Mouse (Mus musculus) stomach, embryonic 15.5 days (tissue): Measurements from ENCODE around the gene Fcrla. TPM values are rescaled to one million over a fixed set of nuclear protein-coding genes. Genes with fewer than 3 reads are reported as not detected.
"Not testable (repeated sequence)": the region's sequence is repeated elsewhere in the genome, so short reads cannot be mapped to it uniquely, and the experiment has no call there.

Experiments
- ATAC-seq: fragments of 200-750 bp; cut with Nextera tagmentation; 2 replicates; pipeline ENCODE4 v1.8.0; 2017; ENCODE audit warnings: low read depth, moderate number of reproducible peaks, moderate TSS enrichment; ENCODE audit not compliant: insufficient read depth, low FRiP score
- H3K27ac ChIP-seq: fragments of 300-500 bp; sonication (generic); 2 replicates; pipeline ENCODE4 v1.5.1; 2015; ENCODE audit warnings: mild to moderate bottlenecking, inconsistent platforms
- H3K27me3 ChIP-seq: fragments of 300-500 bp; sonication (generic); replicated peaks from 2 replicates; pipeline ENCODE4 v1.6.1; 2015; ENCODE audit warnings: inconsistent platforms
- H3K36me3 ChIP-seq: fragments of 300-500 bp; sonication (generic); 2 replicates; pipeline ENCODE4 v1.6.1; 2015; ENCODE audit warnings: inconsistent platforms
- H3K4me1 ChIP-seq: fragments of 300-500 bp; sonication (generic); 2 replicates; pipeline ENCODE4 v1.6.1; 2015; ENCODE audit warnings: inconsistent platforms
- H3K4me2 ChIP-seq: fragments of 300-500 bp; sonication (generic); 2 replicates; pipeline ENCODE4 v1.6.1; 2015; ENCODE audit warnings: mild to moderate bottlenecking, inconsistent platforms
- H3K4me3 ChIP-seq: fragments of 300-500 bp; sonication (generic); replicated peaks from 2 replicates; pipeline ENCODE4 v1.5.1; 2015; ENCODE audit warnings: inconsistent platforms
- H3K9ac ChIP-seq: fragments of 300-500 bp; sonication (generic); 2 replicates; pipeline ENCODE4 v1.6.1; 2015; ENCODE audit warnings: inconsistent platforms
- H3K9me3 ChIP-seq: fragments of 300-500 bp; sonication (generic); 2 replicates; pipeline ENCODE4 v1.6.1; 2016; ENCODE audit warnings: inconsistent platforms
- WGBS: fragments of 180-500 bp; shearing (Covaris S2); methylation state at CpG from one replicate; pipeline ENCODE4 v1.1.7; 2015; 5-methylcytosine and 5-hydroxymethylcytosine counted together
- polyA plus RNA-seq: library from polyadenylated mRNA; unstranded; fragments of >200 nt; fragmentation: Nextera tagmentation; extraction: Ambion mirVana; gene quantifications from 2 replicates; pipeline ENCODE4 v1.2.1, GENCODE M21; 2015

Fcrla gene
- polyA plus RNA-seq, 1 experiment from 2014 or later, result 0.23 TPM

DNA sequence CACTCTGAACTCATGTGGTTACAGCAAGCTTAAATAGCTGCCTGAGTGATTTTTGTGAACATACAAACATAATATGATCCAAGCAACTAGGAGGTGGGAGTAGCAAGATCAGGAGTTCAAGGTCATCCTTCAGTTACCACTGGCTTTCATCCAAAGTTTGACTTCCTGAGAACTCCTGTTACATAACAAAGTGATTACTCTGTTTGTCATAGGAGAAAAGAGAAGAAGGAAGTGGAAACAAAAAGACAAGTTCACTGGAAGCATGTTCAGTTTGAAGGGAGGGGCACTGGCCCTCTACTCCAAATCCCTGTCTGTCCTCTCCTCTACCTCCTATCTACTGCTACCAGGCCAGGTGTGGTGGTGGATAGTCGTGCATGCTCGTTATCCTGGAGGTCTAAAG lies 32.4 kb upstream of the Fcrla start:
- Histone ChIP-seq H3K36me3 (no peaks in the 10 kb centered on the region), H3K27me3 (no peaks in the 10 kb centered on the region), H3K27ac (no peak overlapping the region), H3K4me1 (peaks cover 5% of the 10 kb centered on the region; the same call in 1 of the 2 replicates), H3K4me3 (no peak overlapping the region), H3K9me3 (no peaks in the 10 kb centered on the region), H3K9ac (no peak overlapping the region), H3K4me2 (no peak overlapping the region)
- 65% methylated on average over 2 of the region's 2 CpGs for WGBS
- ATAC-seq, result no peak

DNA sequence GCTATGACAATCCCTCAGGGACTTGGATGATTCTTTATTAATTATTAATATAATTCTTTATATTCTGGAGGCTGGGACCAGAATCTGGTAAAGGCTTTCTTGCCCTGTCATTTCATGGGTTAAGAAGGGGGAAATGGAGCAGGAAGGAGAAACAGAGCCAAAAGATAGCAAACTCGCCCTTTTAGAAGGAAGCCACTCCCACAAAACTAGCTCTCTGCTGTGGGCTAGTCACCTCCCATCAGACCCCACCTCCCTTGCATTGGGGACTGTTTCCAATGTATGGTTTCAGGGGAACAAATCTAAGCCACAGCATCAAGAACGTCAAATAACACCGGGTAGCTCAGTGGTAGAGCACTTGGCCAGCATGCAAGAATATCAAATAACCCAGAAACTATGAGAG lies 30.8 kb upstream of the Fcrla start:
- Histone ChIP-seq H3K4me2 (no peak overlapping the region), H3K9me3 (no peaks in the 10 kb centered on the region), H3K27ac (no peak overlapping the region), H3K4me1 (peaks cover 2% of the 10 kb centered on the region; the same call in 1 of the 2 replicates), H3K4me3 (no peak overlapping the region), H3K27me3 (no peaks in the 10 kb centered on the region), H3K36me3 (no peaks in the 10 kb centered on the region), H3K9ac (no peak overlapping the region)
- ATAC-seq, result no peak
- 61% methylated on average over 3 of the region's 3 CpGs for WGBS

DNA sequence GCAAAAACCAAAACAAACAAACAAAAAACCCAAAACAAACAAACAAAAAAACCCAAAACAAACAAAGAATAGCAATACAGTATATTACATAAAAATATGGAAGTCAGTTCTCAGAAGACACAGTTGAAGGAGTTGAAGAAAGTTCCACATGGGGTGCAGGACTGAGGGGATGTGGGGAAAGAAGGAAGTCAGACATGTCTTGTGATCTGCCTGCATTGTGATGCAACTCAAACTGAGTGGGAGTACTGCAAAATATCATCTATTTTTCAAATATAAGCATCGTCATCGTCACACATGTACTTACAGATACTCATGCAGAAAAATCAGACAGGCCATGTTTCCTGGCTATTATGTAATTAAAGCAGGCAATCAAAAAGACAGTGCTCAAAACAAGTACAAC lies 25.8 kb upstream of the Fcrla start:
- ATAC-seq, result no peak
- no peak overlapping the region for H3K4me2 ChIP-seq
- H3K4me3 ChIP-seq, result no peak overlapping the region
- no peaks in the 10 kb centered on the region for H3K4me1 ChIP-seq
- 85% methylated on average over 2 of the region's 2 CpGs for WGBS
- H3K27ac ChIP-seq, result no peak overlapping the region
- H3K9me3 ChIP-seq, result no peaks in the 10 kb centered on the region
- no peaks in the 10 kb centered on the region for H3K27me3 ChIP-seq
- no peaks in the 10 kb centered on the region for H3K36me3 ChIP-seq
- H3K9ac ChIP-seq, result no peak overlapping the region

DNA sequence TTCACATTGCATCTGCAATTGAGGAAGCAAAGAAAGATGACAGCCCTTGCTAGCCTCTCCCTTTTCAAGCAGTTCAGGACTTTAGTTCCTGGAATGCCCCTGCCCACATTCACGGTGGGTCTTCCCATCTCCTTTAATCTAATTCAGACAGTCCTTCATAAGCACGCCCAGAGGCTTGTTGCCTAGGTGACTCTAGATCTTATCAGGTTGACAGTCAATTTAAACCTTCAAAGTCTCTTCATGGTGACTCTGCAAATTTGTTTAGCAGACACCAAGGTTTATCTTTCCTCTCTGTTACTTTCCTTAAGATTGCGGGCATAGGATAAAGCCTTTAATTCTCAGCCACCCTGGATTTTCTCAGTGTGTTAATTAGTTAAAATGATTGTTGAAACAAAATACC lies 23.4 kb upstream of the Fcrla start:
- Histone ChIP-seq H3K4me3 (no peak overlapping the region), H3K9ac (no peak overlapping the region), H3K4me2 (no peak overlapping the region), H3K27me3 (no peaks in the 10 kb centered on the region), H3K36me3 (no peaks in the 10 kb centered on the region), H3K9me3 (no peaks in the 10 kb centered on the region), H3K4me1 (no peaks in the 10 kb centered on the region), H3K27ac (no peak overlapping the region)
- no peak for ATAC-seq
- 37% methylated on average over 3 of the region's 3 CpGs for WGBS

DNA sequence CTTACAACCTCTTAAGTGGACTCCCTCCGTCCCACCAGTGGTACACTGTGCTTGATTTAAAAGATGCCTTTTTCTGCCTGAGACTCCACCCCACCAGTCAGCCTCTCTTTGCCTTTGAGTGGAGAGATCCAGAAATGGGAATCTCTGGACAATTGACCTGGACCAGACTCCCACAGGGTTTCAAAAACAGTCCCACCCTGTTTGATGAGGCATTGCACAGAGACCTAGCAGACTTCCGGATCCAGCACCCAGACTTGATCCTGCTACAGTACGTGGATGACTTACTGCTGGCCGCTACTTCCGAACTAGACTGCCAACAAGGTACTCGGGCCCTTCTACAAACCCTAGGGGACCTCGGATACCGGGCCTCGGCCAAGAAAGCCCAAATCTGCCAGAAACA lies 17.5 kb upstream of the Fcrla start:
- 96% methylated on average over 8 of the region's 9 CpGs for WGBS
- H3K4me1 ChIP-seq, H3K27ac ChIP-seq, H3K4me3 ChIP-seq, H3K9me3 ChIP-seq, ATAC-seq, H3K36me3 ChIP-seq, H3K4me2 ChIP-seq, H3K9ac ChIP-seq, H3K27me3 ChIP-seq: not testable (repeated sequence)

DNA sequence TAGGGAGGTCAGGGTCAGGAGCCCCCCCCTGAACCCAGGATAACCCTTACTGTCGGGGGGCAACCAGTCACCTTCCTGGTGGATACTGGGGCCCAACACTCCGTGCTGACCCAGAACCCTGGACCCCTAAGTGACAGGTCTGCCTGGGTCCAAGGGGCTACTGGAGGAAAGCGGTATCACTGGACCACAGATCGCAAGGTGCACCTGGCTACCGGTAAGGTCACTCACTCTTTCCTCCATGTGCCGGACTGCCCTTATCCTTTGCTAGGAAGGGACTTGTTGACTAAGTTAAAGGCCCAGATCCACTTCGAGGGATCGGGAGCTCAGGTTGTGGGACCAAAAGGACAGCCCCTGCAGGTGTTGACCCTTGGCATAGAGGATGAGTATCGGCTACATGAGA lies 16.8 kb upstream of the Fcrla start:
- 94% methylated on average over 9 of the region's 9 CpGs for WGBS

DNA sequence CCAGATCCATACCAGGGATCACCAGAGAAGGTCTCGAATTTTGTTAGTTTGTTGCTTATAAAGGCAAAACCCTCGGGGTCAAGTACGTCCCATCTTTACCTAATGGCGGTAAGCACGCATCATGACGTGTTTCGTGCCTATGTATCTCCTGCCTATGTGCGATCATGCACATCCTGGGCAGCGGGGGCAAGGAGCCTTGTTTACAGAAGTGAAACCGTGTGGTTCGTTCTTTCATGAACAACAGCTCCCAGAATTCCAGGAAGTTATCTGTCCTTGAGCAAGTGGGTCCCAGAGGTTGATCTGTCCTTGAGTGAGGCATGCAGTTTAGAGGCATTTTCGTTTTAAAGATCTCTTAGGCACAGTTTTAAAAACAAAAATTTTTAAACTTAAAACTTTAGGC lies 11.9 kb upstream of the Fcrla start:
- H3K27ac ChIP-seq, result no peak overlapping the region
- H3K27me3 ChIP-seq, result no peaks in the 10 kb centered on the region
- no peak overlapping the region for H3K4me3 ChIP-seq
- no peaks in the 10 kb centered on the region for H3K36me3 ChIP-seq
- H3K4me2 ChIP-seq, result no peak overlapping the region
- ATAC-seq, result no peak
- WGBS, result 87% methylated on average over 12 of the region's 12 CpGs
- no peak overlapping the region for H3K9ac ChIP-seq
- no peaks in the 10 kb centered on the region for H3K4me1 ChIP-seq
- H3K9me3 ChIP-seq, result no peaks in the 10 kb centered on the region

More for the DNA sequence above, 16.8 kb upstream of the Fcrla start:
- H3K9me3 ChIP-seq, H3K4me1 ChIP-seq, ATAC-seq, H3K27ac ChIP-seq, H3K4me2 ChIP-seq, H3K4me3 ChIP-seq, H3K27me3 ChIP-seq, H3K36me3 ChIP-seq, H3K9ac ChIP-seq: not testable (repeated sequence)

DNA sequence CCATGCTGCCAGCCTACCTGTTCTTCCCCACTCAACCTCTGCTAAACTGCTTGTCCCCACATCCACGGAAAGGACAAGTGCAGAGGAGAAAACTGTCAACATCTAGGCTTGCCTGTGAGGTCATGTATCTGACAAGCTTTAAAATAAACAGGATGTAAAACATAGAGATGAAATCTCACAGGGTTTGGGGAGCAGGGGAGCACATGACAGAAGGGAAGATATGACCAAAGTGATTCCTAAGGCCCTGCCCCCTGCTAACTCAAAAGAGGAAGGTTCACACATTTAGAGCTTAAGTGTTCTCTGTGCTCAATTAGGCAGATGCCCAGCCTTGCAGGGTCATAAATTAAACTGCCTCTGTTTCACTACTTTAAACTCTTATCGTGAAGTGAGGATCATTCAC lies 7.0 kb upstream of the Fcrla start:
- H3K27ac ChIP-seq, result no peak overlapping the region
- H3K36me3 ChIP-seq, result no peaks in the 10 kb centered on the region
- H3K4me2 ChIP-seq, result no peak overlapping the region
- ATAC-seq, result no peak
- no peaks in the 10 kb centered on the region for H3K4me1 ChIP-seq
- H3K9ac ChIP-seq, result no peak overlapping the region
- no peaks in the 10 kb centered on the region for H3K9me3 ChIP-seq
- H3K27me3 ChIP-seq, result no peaks in the 10 kb centered on the region
- 49% methylated on average over 2 of the region's 2 CpGs for WGBS
- H3K4me3 ChIP-seq, result no peak overlapping the region

DNA sequence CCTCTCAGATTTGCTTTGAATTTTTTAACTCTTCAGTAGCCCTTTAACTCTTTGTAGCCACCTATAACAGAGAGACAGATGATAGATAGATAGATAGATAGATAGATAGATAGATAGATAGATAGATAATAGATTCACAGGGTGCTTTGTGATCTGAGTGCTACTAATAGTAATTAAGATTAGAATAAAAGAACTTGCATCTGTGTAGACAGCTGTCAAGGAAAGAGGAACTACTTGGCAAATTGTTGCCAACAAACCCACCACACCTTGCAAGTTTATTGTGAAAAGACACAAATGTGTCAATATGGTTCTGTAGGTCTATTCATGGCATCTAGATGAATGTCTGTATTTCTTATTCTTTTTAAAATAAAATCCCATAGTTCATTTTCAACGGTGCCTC lies 6.6 kb upstream of the Fcrla start:
- no peak overlapping the region for H3K4me3 ChIP-seq
- H3K27ac ChIP-seq, result no peak overlapping the region
- no peak for ATAC-seq
- 83% methylated on average over 1 of the region's 1 CpGs for WGBS
- H3K27me3 ChIP-seq, result no peaks in the 10 kb centered on the region
- H3K9me3 ChIP-seq, result no peaks in the 10 kb centered on the region
- H3K4me2 ChIP-seq, result no peak overlapping the region
- no peaks in the 10 kb centered on the region for H3K4me1 ChIP-seq
- no peak overlapping the region for H3K9ac ChIP-seq
- H3K36me3 ChIP-seq, result no peaks in the 10 kb centered on the region

DNA sequence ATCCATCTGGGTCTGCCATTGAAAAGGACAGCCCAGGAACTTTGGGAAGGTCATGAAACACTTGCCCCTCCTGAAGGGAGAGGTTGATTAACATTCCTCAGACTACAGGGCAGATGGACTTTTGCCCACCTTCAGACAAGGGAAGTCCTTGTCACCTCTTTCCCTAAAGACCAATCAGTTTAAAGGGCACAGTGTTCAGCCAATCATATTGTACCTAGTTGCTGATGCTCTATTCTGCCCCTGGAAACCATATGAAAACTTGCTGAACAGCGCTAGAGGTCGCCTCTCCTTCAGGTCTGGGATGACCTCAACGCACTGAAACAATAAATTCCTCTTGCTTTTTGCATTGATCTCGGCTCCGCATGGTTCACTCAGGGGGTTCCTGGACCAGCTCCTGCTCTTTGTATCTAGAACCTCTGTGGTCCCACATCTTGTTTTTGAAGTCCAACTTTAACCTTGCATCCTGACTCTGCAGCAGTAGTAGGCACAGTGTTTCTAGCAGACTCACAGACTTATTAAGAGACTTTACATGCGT lies 6.1 kb upstream of the Fcrla start:
- Histone ChIP-seq H3K36me3 (no peaks in the 10 kb centered on the region), H3K4me3 (no peak overlapping the region), H3K4me1 (no peaks in the 10 kb centered on the region), H3K27ac (no peak overlapping the region), H3K9ac (no peak overlapping the region), H3K4me2 (no peak overlapping the region), H3K9me3 (no peaks in the 10 kb centered on the region), H3K27me3 (no peaks in the 10 kb centered on the region)
- WGBS, result 64% methylated on average over 6 of the region's 6 CpGs
- no peak for ATAC-seq

DNA sequence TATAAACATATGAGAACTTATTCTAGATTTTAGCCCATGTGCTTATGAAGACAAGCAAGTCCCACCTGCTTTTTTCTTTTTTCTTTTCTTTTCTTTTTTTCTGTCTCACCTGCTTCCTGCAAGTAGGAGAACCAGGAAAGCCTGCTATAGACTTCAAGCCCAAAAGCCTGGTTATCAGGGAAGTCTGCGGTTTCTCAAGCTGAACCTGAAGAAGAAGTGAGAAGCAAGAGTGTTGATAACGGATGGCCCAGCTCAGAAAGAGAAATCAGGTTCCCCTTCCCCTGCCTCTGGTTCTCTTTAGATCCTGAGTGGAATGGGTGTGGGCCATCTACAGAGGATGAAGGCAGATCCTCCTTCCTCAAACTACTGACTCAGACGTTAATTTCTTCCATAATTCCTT lies 4.7 kb upstream of the Fcrla start:
- no peak overlapping the region for H3K27ac ChIP-seq
- no peaks in the 10 kb centered on the region for H3K4me1 ChIP-seq
- H3K4me2 ChIP-seq, result no peak overlapping the region
- H3K27me3 ChIP-seq, result no peaks in the 10 kb centered on the region
- H3K4me3 ChIP-seq, result no peak overlapping the region
- H3K36me3 ChIP-seq, result no peaks in the 10 kb centered on the region
- 70% methylated on average over 3 of the region's 3 CpGs for WGBS
- no peak for ATAC-seq
- H3K9ac ChIP-seq, result no peak overlapping the region
- H3K9me3 ChIP-seq, result no peaks in the 10 kb centered on the region

DNA sequence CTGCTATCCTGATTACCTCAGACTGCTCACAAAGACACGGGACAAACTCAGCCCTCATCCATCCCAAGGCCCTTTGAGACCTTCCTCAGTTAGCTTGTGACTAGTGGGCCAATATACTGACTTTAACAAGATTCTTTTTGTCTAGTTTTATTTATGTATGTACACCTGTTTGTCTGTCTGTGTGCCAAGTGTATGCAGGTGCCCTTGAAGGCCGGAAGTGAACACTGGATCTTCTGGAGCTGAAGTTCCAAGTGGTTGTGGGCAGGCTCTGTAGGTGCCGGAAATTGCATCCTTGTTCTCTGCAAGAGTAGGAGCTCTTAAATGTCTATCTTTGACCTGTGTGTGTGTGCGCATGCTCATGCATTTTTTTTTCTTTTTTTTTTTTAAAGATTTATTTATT lies 1.9 kb upstream of the Fcrla start:
- no peak for ATAC-seq
- 78% methylated on average over 4 of the region's 4 CpGs for WGBS

DNA sequence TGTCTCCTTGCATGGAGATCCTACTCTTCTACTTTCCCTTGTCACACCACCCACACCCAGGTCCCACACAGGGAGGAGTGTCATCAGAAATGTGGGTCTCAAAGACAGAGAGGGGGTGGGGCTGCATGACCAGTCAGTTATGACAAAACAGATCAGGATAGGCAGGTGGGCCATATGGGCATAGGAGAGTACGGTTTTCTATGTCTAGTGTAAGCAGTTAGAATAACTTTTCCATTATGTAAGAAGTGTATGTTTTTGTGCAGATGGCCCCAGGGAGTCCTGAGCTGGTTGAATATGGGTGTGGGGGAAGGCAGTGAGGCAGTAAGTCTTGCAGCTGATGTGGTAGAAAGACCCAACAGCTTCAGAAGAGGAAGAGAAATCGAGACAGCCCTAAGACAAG lies 1.1 kb upstream of the Fcrla start:
- Histone ChIP-seq H3K4me2 (no peak overlapping the region), H3K27ac (no peak overlapping the region), H3K9ac (no peak overlapping the region), H3K9me3 (no peaks in the 10 kb centered on the region), H3K4me3 (no peak overlapping the region), H3K27me3 (no peaks in the 10 kb centered on the region), H3K4me1 (no peaks in the 10 kb centered on the region), H3K36me3 (no peaks in the 10 kb centered on the region)
- ATAC-seq, result no peak
- WGBS, result 64% methylated on average over 2 of the region's 2 CpGs

More for the DNA sequence above, 1.9 kb upstream of the Fcrla start:
- Histone ChIP-seq H3K4me2 (no peak overlapping the region), H3K4me1 (no peaks in the 10 kb centered on the region), H3K36me3 (no peaks in the 10 kb centered on the region), H3K9me3 (no peaks in the 10 kb centered on the region), H3K9ac (no peak overlapping the region), H3K27me3 (no peaks in the 10 kb centered on the region), H3K4me3 (no peak overlapping the region), H3K27ac (no peak overlapping the region)
